Mouse (Mus musculus) MEL (cell line): Measurements from ENCODE around the gene Homer3. TPM values are rescaled to one million over a fixed set of nuclear protein-coding genes. Genes with fewer than 3 reads are reported as not detected.

ENCODE experiments used
- DNase-seq: peaks from one replicate; pipeline ENCODE4 v3.0.0; 2011; ENCODE audit warnings: low read depth, low spot score
- H3K27ac ChIP-seq: 2 replicates; pipeline ENCODE4 v1.5.1; 2012; ENCODE audit warnings: low read depth, mild to moderate bottlenecking, control low read depth, low read length, moderate library complexity; ENCODE audit not compliant: control insufficient read depth
- H3K27me3 ChIP-seq, 2 experiments: fragments of 150-350 bp in 1 of 2; sonication (generic) in 1 of 2; 2 replicates each; pipeline ENCODE4 v1.6.1; 2012; ENCODE audit warnings: low read length in 2 of 2, mild to moderate bottlenecking in 2 of 2, improper control_type of control experiment in 1 of 2, moderate library complexity in 1 of 2; ENCODE audit not compliant: insufficient read depth in 2 of 2, control insufficient read depth in 1 of 2
- H3K36me3 ChIP-seq, 2 experiments: 2 replicates each; pipeline ENCODE4 v1.6.1; 2012 to 2014; ENCODE audit warnings: low read length in 2 of 2, improper control_type of control experiment in 1 of 2, inconsistent platforms in 1 of 2, mild to moderate bottlenecking in 1 of 2; ENCODE audit not compliant: insufficient read depth in 2 of 2, control insufficient read depth in 1 of 2
- H3K4me1 ChIP-seq, 2 experiments: fragments of 150-350 bp in 1 of 2; sonication (generic) in 1 of 2; 2 replicates each; pipeline ENCODE4 v1.6.1; 2012; ENCODE audit warnings: low read length in 2 of 2, improper control_type of control experiment in 1 of 2, mild to moderate bottlenecking in 1 of 2; ENCODE audit not compliant: insufficient read depth in 2 of 2, control insufficient read depth in 1 of 2
- H3K4me3 ChIP-seq, 2 experiments: fragments of 150-350 bp in 1 of 2; sonication (generic) in 1 of 2; 2 replicates each; pipeline ENCODE4 v1.5.1; 2012; ENCODE audit warnings: low read depth in 2 of 2, low read length in 2 of 2, mild to moderate bottlenecking in 2 of 2, moderate library complexity in 2 of 2, control low read depth in 1 of 2, improper control_type of control experiment in 1 of 2; ENCODE audit not compliant: control insufficient read depth in 1 of 2, insufficient read depth in 1 of 2
- H3K79me2 ChIP-seq: 2 replicates; pipeline ENCODE4 v1.6.1; 2012; ENCODE audit warnings: mild to moderate bottlenecking, low read length, moderate library complexity; ENCODE audit not compliant: control insufficient read depth, poor library complexity, insufficient read depth
- H3K9ac ChIP-seq: 2 replicates; pipeline ENCODE4 v1.6.1; 2012; ENCODE audit warnings: low read depth, mild to moderate bottlenecking, control low read depth, low read length, moderate library complexity; ENCODE audit not compliant: control insufficient read depth, poor library complexity, severe bottlenecking
- H3K9me3 ChIP-seq: fragments of 150-350 bp; sonication (generic); replicated peaks from 2 replicates; pipeline ENCODE4 v1.6.1; 2012; ENCODE audit warnings: mild to moderate bottlenecking, low read length, improper control_type of control experiment, moderate library complexity; ENCODE audit not compliant: insufficient read depth
- CHD1 ChIP-seq: IDR thresholded peaks from 2 replicates; pipeline ENCODE4 v1.6.1; 2012; ENCODE audit warnings: low read depth, mild to moderate bottlenecking, inconsistent platforms, low read length, improper control_type of control experiment
- CHD2 ChIP-seq: IDR thresholded peaks from 2 replicates; pipeline ENCODE4 v1.6.1; 2011; ENCODE audit warnings: low read length, improper control_type of control experiment
- CTCF ChIP-seq, 3 experiments: IDR thresholded peaks in 2 of 3; conservative IDR thresholded peaks in 1 of 3; 2 replicates each; pipeline ENCODE4 v1.5.1; 2011 to 2012; ENCODE audit warnings: low read length in 3 of 3, low read depth in 2 of 3, mild to moderate bottlenecking in 2 of 3, improper control_type of control experiment in 1 of 3, inconsistent platforms in 1 of 3, mixed read lengths in 1 of 3, moderate library complexity in 1 of 3; ENCODE audit not compliant: control insufficient read depth in 1 of 3, insufficient read depth in 1 of 3, poor library complexity in 1 of 3, severe bottlenecking in 1 of 3
- E2F4 ChIP-seq: IDR thresholded peaks from 2 replicates; pipeline ENCODE4 v1.6.1; 2011; ENCODE audit warnings: low read depth, low read length, improper control_type of control experiment, borderline replicate concordance
- ELF1 ChIP-seq: IDR thresholded peaks from 2 replicates; pipeline ENCODE4 v1.6.1; 2014; ENCODE audit warnings: low read depth, mild to moderate bottlenecking, inconsistent platforms, low read length, improper control_type of control experiment, moderate library complexity
- GABPA ChIP-seq: IDR thresholded peaks from 2 replicates; pipeline ENCODE4 v1.6.1; 2012; ENCODE audit warnings: low read depth, mild to moderate bottlenecking, inconsistent platforms, low read length, improper control_type of control experiment, moderate library complexity
- GATA1 ChIP-seq: IDR thresholded peaks from 2 replicates; pipeline ENCODE4 v1.6.1; 2011; ENCODE audit warnings: low read depth, low read length, improper control_type of control experiment
- HCFC1 ChIP-seq: IDR thresholded peaks from 2 replicates; pipeline ENCODE4 v1.6.1; 2012; ENCODE audit warnings: low read depth, mild to moderate bottlenecking, inconsistent platforms, low read length, improper control_type of control experiment, moderate library complexity
- JUND ChIP-seq: IDR thresholded peaks from 2 replicates; pipeline ENCODE4 v1.6.1; 2011; ENCODE audit warnings: low read depth, mild to moderate bottlenecking, improper control_type of control experiment, low read length
- MAFK ChIP-seq: IDR thresholded peaks from 2 replicates; pipeline ENCODE4 v1.6.1; 2011; ENCODE audit warnings: low read depth, mild to moderate bottlenecking, low read length, improper control_type of control experiment, borderline replicate concordance
- MAX ChIP-seq: IDR thresholded peaks from 2 replicates; pipeline ENCODE4 v1.6.1; 2011; ENCODE audit warnings: low read length, improper control_type of control experiment
- MAZ ChIP-seq: IDR thresholded peaks from 2 replicates; pipeline ENCODE4 v1.6.1; 2012; ENCODE audit warnings: low read depth, mild to moderate bottlenecking, inconsistent platforms, low read length, improper control_type of control experiment
- MEF2A ChIP-seq: IDR thresholded peaks from 2 replicates; pipeline ENCODE4 v1.6.1; 2014; ENCODE audit warnings: low read depth, mild to moderate bottlenecking, inconsistent platforms, low read length, improper control_type of control experiment; ENCODE audit not compliant: poor library complexity, insufficient replicate concordance, severe bottlenecking; ENCODE audit errors: extremely low read depth
- MXI1 ChIP-seq: IDR thresholded peaks from 2 replicates; pipeline ENCODE4 v1.6.1; 2011; ENCODE audit warnings: mild to moderate bottlenecking, low read depth, low read length, improper control_type of control experiment
- MYB ChIP-seq: IDR thresholded peaks from 2 replicates; pipeline ENCODE4 v1.6.1; 2011; ENCODE audit warnings: mild to moderate bottlenecking, low read depth, low read length, improper control_type of control experiment
- MYC ChIP-seq: IDR thresholded peaks from 2 replicates; pipeline ENCODE4 v1.6.1; 2011; ENCODE audit warnings: low read depth, mild to moderate bottlenecking, low read length, improper control_type of control experiment, moderate library complexity
- NRF1 ChIP-seq: IDR thresholded peaks from 2 replicates; pipeline ENCODE4 v1.6.1; 2014; ENCODE audit warnings: low read depth, mild to moderate bottlenecking, inconsistent platforms, low read length, improper control_type of control experiment, moderate library complexity; ENCODE audit not compliant: poor library complexity, insufficient read depth, severe bottlenecking
- POLR2A ChIP-seq, 2 experiments: IDR thresholded peaks; 2 replicates each; pipeline ENCODE4 v1.6.1; 2011 to 2012; ENCODE audit warnings: low read length in 2 of 2, mild to moderate bottlenecking in 2 of 2, control low read depth in 1 of 2, improper control_type of control experiment in 1 of 2, low read depth in 1 of 2, moderate library complexity in 1 of 2; ENCODE audit not compliant: control insufficient read depth in 1 of 2, insufficient read depth in 1 of 2, poor library complexity in 1 of 2
- POLR2AphosphoS5 ChIP-seq: IDR thresholded peaks from 2 replicates; pipeline ENCODE4 v1.6.1; 2012; ENCODE audit warnings: low read depth, borderline replicate concordance, mild to moderate bottlenecking, inconsistent platforms, low read length, moderate library complexity, mixed read lengths
- SMC3 ChIP-seq: IDR thresholded peaks from 2 replicates; pipeline ENCODE4 v1.6.1; 2011; ENCODE audit warnings: low read depth, low read length, improper control_type of control experiment
- TAL1 ChIP-seq: IDR thresholded peaks from 2 replicates; pipeline ENCODE4 v1.6.1; 2012; ENCODE audit warnings: mild to moderate bottlenecking, inconsistent platforms, low read length, moderate library complexity, mixed read lengths
- TCF12 ChIP-seq: IDR thresholded peaks from 2 replicates; pipeline ENCODE4 v1.6.1; 2014; ENCODE audit warnings: low read depth, mild to moderate bottlenecking, inconsistent platforms, low read length, improper control_type of control experiment, moderate library complexity
- UBTF ChIP-seq: IDR thresholded peaks from 2 replicates; pipeline ENCODE4 v1.6.1; 2012; ENCODE audit warnings: low read depth, mild to moderate bottlenecking, inconsistent platforms, low read length, improper control_type of control experiment, moderate library complexity, borderline replicate concordance; ENCODE audit not compliant: insufficient read depth
- USF1 ChIP-seq: IDR thresholded peaks from 2 replicates; pipeline ENCODE4 v1.6.1; 2014; ENCODE audit warnings: low read depth, mild to moderate bottlenecking, inconsistent platforms, low read length, improper control_type of control experiment, moderate library complexity
- ZC3H11A ChIP-seq: IDR thresholded peaks from 2 replicates; pipeline ENCODE4 v1.6.1; 2012; ENCODE audit warnings: low read depth, mild to moderate bottlenecking, inconsistent platforms, low read length, improper control_type of control experiment
- ZKSCAN1 ChIP-seq: IDR thresholded peaks from 2 replicates; pipeline ENCODE4 v1.6.1; 2012; ENCODE audit warnings: low read depth, mild to moderate bottlenecking, inconsistent platforms, low read length, improper control_type of control experiment, moderate library complexity
- ZMIZ1 ChIP-seq: IDR thresholded peaks from 2 replicates; pipeline ENCODE4 v1.6.1; 2012; ENCODE audit warnings: low read depth, mild to moderate bottlenecking, inconsistent platforms, low read length, improper control_type of control experiment, moderate library complexity
- polyA plus RNA-seq, 2 experiments: library from polyadenylated mRNA; stranded (reverse) in 1 of 2; unstranded in 1 of 2; fragments of >175 nt in 1 of 2; fragments of >200 nt in 1 of 2; gene quantifications; 2 replicates each; pipeline versions ENCODE4 v1.2.1 to v1.2.4; 2012; ENCODE audit warnings: low replicate concordance in 2 of 2, low read depth in 1 of 2; ENCODE audit not compliant: insufficient read length in 2 of 2, insufficient read depth in 1 of 2, missing spikeins in 1 of 2
- total RNA-seq: library from RNA; depleted of rRNA; stranded (reverse); fragments of 300-350 nt; gene quantifications from 2 replicates; pipeline ENCODE4 v1.2.3, GENCODE M21; 2012

Homer3 gene
- total and polyA plus RNA-seq, 3 experiments = 12.2 to 22.8 TPM; not detected in 1

DNA sequence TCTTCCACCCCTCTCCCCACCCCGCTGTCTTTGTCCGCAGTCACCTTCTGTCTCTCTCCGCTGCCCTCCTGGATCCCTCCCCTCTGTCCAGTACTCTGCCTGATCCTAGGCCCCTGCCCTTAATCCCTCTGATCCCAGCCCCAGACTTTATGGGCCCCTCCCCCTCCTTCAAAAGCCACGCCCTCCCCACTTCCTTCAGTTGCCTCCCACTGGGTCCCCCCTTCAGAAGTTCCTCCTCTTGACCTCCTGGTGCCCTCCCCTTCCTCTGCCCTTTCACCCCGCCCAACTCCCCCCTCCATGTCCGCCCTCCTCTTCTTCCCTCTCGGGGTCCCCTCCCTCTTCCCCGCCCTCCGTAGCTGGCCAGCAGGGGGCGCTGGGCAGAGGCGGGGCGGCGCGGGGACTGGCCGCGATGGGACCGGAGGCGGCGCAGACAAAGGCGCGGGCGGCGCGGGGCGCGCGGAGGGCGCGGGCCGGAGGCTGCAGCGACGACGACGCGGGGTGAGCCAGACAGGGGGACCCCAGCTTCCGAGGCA is at the start of gene Homer3 (continued):
- peak; percentile 52; the same call in 1 of the 2 replicates for TF ChIP-seq UBTF
- no peak for TF ChIP-seq MYC
- peak; percentile 58; the same call in 1 of the 2 replicates for TF ChIP-seq CHD2
- peak; percentile 46 for TF ChIP-seq SMC3

DNA sequence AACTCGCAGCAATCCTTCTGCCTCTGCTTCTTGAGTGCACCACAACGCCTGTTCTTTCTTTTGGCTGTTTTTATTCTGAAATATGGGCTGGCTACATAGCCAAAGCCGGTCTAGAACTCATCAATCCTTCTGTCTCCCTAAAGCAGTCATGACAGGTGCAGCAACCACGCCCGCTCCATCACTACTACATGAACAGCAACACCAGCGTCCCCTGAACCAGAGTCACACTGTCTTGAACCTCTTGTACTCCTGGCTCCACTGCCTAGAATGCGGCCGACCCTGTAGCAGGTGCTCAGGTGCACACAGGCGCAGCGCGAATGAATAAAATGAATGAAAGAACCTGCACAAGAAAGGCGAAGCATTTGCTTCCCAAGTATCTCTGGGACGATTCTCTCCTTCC is 49.0 kb upstream of the Homer3 start:
- Histone ChIP-seq H3K79me2 (peaks cover 21% of the 10 kb centered on the region), H3K36me3 (peaks cover 2 to 28% of the 10 kb centered on the region in 2 experiments; a peak in 3 of 4 replicates), H3K9ac (peak overlapping the region; percentile 85), H3K4me1 (peaks cover 12 to 27% of the 10 kb centered on the region in 2 experiments), H3K27ac (peak overlapping the region; percentile 85; the same call in 1 of the 2 replicates), H3K4me3 (peak overlapping the region; percentile 50 to 69), H3K27me3 (no peaks in the 10 kb centered on the region), H3K9me3 (no peaks in the 10 kb centered on the region)
- no peak for TF ChIP-seq MAX
- no peak for TF ChIP-seq NRF1
- no peak for TF ChIP-seq ZMIZ1
- TF ChIP-seq USF1 = no peak
- no peak for TF ChIP-seq MEF2A
- TF ChIP-seq ZC3H11A = no peak
- TF ChIP-seq HCFC1 = no peak
- TF ChIP-seq JUND = no peak
- TF ChIP-seq TAL1 = no peak
- DNase-seq = no peak

GRCm38 (mm10) chr8:70234080-70234780 is 48.4 kb upstream of the Homer3 start, which contains the start of the genes Sugp2 and Armc6:
Gene Sugp2, plus strand, starts transcription at chr8:70234226.
Gene Armc6, minus strand, starts transcription at chr8:70234466.
- Histone ChIP-seq H3K9ac (peak within 1 kb of the TSS; percentile 87), H3K27me3 (no peaks in the 10 kb centered on the region), H3K36me3 (peaks cover 5 to 31% of the 10 kb centered on the region in 2 experiments; a peak in 3 of 4 replicates), H3K79me2 (peaks cover 21% of the 10 kb centered on the region), H3K4me3 (peak within 1 kb of the TSS; percentile 80 to 92), H3K4me1 (peaks cover 12 to 29% of the 10 kb centered on the region in 2 experiments), H3K9me3 (no peaks in the 10 kb centered on the region), H3K27ac (peak within 1 kb of the TSS; percentile 91)
- peak; percentile 98 for DNase-seq
- TF ChIP-seq TCF12 (peak; percentile 54; the same call in 1 of the 2 replicates), POLR2AphosphoS5 (no peak), MAFK (no peak), GABPA (no peak), CTCF (IDR thresholded peaks at IDR 0.05 in 2 of 3, conservative IDR thresholded peaks at IDR 0.05 in 1 of 3; ENCODE audit: control insufficient read depth in 1 of 3, insufficient read depth in 1 of 3, low read depth in 2 of 3, low read length in 3 of 3, poor library complexity in 1 of 3, severe bottlenecking in 1 of 3) (no peak), USF1 (peak; percentile 79), ZC3H11A (no peak), MYB (peak; percentile 82), MEF2A (no peak), NRF1 (peak; percentile 85), MAZ (peak; percentile 55; the same call in 1 of the 2 replicates), POLR2A (IDR thresholded peaks at IDR 0.05; ENCODE audit: control insufficient read depth in 1 of 2, insufficient read depth in 1 of 2, low read depth in 1 of 2, low read length in 2 of 2, poor library complexity in 1 of 2) (peak; percentile 60 to 92), MXI1 (peak; percentile 100), GATA1 (no peak), ZKSCAN1 (no peak), ELF1 (no peak; the same call in 1 of the 2 replicates), E2F4 (no peak; the same call in 1 of the 2 replicates), CHD1 (no peak), HCFC1 (peak; percentile 88)
